Mouse (Mus musculus): Measurements from ENCODE around the gene Parp11. TPM values are rescaled to one million over a fixed set of nuclear protein-coding genes. Genes with fewer than 3 reads are reported as not detected.

The Parp11 gene
- polyA plus RNA-seq, 1 experiment from 2014 or later, result 8.2 TPM

DNA sequence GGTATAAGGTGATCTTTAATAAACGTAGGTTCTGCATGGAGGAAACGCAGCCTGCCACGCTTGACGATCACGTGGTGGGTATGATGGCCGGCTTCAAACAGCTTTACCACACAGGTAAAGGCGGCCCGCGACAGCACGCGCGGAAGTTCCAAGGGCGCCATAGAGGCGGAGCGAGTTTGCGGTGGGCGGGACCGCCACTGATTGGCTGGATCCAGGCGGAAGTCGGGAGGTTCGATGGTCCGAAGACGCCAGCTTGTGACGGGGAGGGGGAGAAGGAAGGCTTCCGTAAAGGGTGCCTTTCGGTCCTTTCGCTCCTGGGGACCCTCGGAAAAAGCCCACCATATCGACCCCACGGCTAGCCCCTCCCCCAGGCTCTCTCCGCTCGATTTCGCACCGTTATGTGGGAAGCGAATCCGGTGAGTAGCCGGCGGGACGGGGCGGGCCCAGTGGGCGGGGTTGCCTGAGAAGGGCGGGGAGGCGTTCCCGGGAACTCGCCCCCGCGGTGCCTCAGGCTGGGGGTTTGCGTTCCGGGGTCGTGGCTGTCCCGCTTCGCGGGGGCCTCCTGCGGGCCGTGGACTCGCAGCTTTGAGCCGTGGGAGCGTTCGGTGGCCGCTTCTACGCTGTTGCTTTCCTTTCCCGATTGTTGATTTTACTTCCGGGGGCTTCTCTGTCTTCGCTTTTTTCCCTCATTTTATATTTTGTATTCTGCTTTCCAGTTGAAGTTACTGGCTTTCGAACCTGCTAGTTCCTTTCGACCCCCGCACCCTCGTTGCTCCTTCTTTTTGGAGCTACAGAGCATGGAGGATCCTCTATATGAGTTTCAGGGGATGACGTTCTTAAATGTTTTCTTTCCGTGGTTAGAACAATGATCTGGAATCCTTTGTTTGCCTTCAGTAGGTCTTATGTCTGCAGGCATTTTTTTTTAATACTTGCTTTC is 7.0 kb downstream of the Parp11 start:
- Histone ChIP-seq H3K4me2 (peak overlapping the region; percentile 77), H3K36me3 (no peaks in the 10 kb centered on the region), H3K9me3 (replicated peaks) (no peaks in the 10 kb centered on the region), H3K27ac (peak overlapping the region; percentile 82), H3K4me1 (peaks cover 14% of the 10 kb centered on the region), H3K4me3 (peak overlapping the region; percentile 78), H3K27me3 (replicated peaks) (peaks cover 23% of the 10 kb centered on the region), H3K9ac (peak overlapping the region; percentile 80)
- under 1% methylated on average over 69 of the region's 70 CpGs for WGBS (ENCODE audit: insufficient replicate concordance)
- peak; percentile 98 for ATAC-seq

DNA sequence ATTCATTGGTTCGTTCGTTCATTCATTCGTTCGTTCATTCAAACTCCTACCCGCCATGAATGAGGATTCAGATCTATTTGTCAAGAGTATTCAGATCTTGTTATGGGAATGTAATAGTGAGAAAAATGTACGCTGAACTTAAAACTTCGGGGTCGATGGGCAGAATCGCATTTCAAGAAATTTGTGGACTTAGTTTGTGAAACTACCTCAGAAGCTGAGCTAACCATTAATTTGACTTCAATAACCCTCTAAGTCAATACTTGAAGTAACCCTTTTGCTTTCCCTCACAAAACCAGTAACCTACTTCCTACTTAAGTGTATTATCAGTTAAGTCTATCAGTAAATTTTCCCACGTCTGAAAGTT is 7.7 kb downstream of the Parp11 start:
- Histone ChIP-seq H3K27ac (no peak overlapping the region), H3K9ac (peak overlapping the region; percentile 80), H3K36me3 (no peaks in the 10 kb centered on the region), H3K4me3 (peak overlapping the region; percentile 78), H3K9me3 (replicated peaks) (no peaks in the 10 kb centered on the region), H3K4me1 (peaks cover 14% of the 10 kb centered on the region), H3K27me3 (replicated peaks) (peaks cover 17% of the 10 kb centered on the region), H3K4me2 (peak overlapping the region; percentile 77)
- 35% methylated on average over 10 of the region's 10 CpGs for WGBS (ENCODE audit: insufficient replicate concordance)
- no peak for ATAC-seq

DNA sequence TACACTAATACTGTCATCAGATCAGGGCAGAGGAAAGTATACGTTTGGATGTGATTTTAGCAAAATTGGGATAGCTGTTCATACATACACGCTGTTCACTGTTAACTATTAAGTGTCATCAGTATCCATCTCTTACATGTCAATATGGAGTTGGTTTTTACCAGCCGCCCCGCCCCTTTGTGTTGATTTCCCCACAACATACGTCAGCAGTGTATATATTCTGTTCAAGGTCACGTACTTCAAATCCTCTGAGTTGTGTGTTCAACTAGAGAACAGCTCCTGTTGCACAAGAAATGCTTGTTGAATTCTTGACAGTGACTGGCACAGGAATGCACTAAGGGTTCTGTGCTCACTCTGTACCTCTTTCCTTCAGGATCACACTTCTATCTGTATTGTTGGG is 8.2 kb downstream of the Parp11 start:
- no peak overlapping the region for H3K27ac ChIP-seq
- no peaks in the 10 kb centered on the region for H3K9me3 ChIP-seq (replicated peaks)
- peaks cover 14% of the 10 kb centered on the region for H3K27me3 ChIP-seq (replicated peaks)
- H3K4me3 ChIP-seq, result peak overlapping the region; percentile 78; the same call in 1 of the 2 replicates
- ATAC-seq, result no peak
- WGBS (ENCODE audit: insufficient replicate concordance), result 89% methylated on average over 6 of the region's 6 CpGs
- no peaks in the 10 kb centered on the region for H3K36me3 ChIP-seq
- H3K9ac ChIP-seq, result no peak overlapping the region
- peaks cover 14% of the 10 kb centered on the region for H3K4me1 ChIP-seq
- peak overlapping the region; percentile 77 for H3K4me2 ChIP-seq

DNA sequence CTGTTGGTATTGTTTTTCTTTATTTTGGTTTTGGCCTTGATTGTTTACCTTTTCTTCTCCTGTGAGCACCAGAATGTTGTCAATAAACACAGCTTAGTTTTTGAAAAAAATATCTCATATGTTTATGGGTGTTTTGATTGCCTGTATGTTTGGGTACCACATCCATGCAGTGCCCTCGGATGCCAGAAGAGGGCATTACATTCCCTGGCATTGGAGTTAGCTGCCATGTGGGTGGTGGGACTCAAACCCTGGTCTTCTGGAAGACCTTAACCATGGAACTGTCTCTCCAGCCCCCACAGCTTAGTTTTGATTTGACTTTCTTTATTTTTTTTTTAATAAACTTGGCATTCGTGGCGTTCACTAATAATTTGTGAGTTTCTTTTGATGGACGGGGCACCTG is 8.8 kb downstream of the Parp11 start:
- Histone ChIP-seq H3K9ac (no peak overlapping the region), H3K36me3 (no peaks in the 10 kb centered on the region), H3K27ac (no peak overlapping the region), H3K4me3 (no peak overlapping the region), H3K4me2 (no peak overlapping the region), H3K9me3 (replicated peaks) (no peaks in the 10 kb centered on the region), H3K4me1 (peaks cover 14% of the 10 kb centered on the region), H3K27me3 (replicated peaks) (peaks cover 7% of the 10 kb centered on the region)
- WGBS (ENCODE audit: insufficient replicate concordance), result 86% methylated on average over 4 of the region's 4 CpGs
- no peak for ATAC-seq

DNA sequence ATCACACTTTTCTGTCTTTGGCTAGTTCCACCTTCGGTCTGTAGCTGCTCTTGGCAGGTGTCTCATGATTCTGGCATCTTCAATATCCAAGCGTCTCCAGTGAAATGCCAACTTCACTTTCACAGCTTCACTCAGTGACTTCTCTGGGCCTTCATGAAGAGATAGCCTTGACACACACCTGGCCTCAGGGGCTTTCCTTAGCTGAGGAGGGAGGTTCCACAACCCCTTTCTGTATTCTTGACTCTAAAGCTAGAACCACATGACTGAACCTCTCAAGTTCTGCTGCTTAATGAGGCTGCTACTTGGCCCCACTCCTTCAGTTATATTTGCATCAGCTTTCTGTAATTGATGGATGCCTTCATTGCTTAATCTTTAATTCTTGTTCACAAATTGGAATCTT is 10.1 kb downstream of the Parp11 start:
- Histone ChIP-seq H3K27ac (no peak overlapping the region), H3K4me3 (no peak overlapping the region), H3K27me3 (replicated peaks) (no peaks in the 10 kb centered on the region), H3K36me3 (no peaks in the 10 kb centered on the region), H3K4me2 (no peak overlapping the region), H3K4me1 (peaks cover 14% of the 10 kb centered on the region), H3K9ac (no peak overlapping the region), H3K9me3 (replicated peaks) (no peaks in the 10 kb centered on the region)
- ATAC-seq, result no peak
- 91% methylated on average over 2 of the region's 2 CpGs for WGBS (ENCODE audit: insufficient replicate concordance)

DNA sequence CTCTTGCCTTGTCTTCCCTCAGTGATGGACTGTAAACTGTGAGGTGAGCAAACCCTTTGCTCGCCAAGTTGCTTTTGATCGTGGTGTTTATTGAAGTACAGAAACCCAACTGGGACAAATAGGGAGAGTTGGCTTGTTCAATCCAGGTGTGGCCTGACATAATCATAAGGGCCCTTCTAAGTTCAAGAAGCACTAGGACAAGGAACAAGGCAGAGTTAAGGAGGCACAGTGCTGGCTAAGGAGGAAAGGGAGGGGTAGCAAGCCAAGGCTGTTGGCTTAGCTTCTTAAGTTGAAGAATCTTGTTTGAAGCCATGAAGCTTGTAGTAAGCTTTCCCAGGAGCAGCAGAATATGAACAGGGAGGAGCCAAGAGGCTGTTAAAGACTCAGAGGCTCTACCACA is 13.1 kb downstream of the Parp11 start:
- 84% methylated on average over 2 of the region's 2 CpGs for WGBS (ENCODE audit: insufficient replicate concordance)
- H3K36me3 ChIP-seq, result no peaks in the 10 kb centered on the region
- no peak overlapping the region for H3K27ac ChIP-seq
- no peaks in the 10 kb centered on the region for H3K9me3 ChIP-seq (replicated peaks)
- no peak overlapping the region for H3K4me2 ChIP-seq
- H3K4me3 ChIP-seq, result no peak overlapping the region
- no peak for ATAC-seq
- peaks cover 2% of the 10 kb centered on the region for H3K4me1 ChIP-seq
- no peak overlapping the region for H3K9ac ChIP-seq
- H3K27me3 ChIP-seq (replicated peaks), result no peaks in the 10 kb centered on the region

DNA sequence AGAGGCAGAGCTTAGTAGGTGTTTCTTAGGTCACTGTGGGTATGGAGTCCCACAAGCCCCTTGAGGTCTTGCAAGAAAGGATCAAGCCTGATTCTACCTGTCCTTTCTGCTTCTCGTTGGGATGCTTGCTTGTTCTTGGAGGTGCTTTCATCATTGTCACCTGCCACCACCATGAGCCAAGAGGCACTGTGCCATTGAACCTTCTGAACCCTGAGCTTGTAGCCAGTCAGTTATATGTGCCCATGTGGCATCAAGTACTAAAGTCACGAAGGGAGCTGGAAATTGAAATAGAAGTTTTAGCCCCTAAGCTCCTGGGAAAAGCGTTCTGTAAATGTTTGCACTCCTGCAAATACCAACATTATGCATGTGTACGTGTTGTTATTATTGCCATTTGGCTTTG is 14.9 kb downstream of the Parp11 start:
- Histone ChIP-seq H3K9ac (no peak overlapping the region), H3K9me3 (replicated peaks) (no peaks in the 10 kb centered on the region), H3K27me3 (replicated peaks) (no peaks in the 10 kb centered on the region), H3K4me2 (no peak overlapping the region), H3K36me3 (no peaks in the 10 kb centered on the region), H3K27ac (no peak overlapping the region), H3K4me3 (no peak overlapping the region), H3K4me1 (no peaks in the 10 kb centered on the region)
- no peak for ATAC-seq
- WGBS (ENCODE audit: insufficient replicate concordance), result 74% methylated on average over 4 of the region's 4 CpGs

DNA sequence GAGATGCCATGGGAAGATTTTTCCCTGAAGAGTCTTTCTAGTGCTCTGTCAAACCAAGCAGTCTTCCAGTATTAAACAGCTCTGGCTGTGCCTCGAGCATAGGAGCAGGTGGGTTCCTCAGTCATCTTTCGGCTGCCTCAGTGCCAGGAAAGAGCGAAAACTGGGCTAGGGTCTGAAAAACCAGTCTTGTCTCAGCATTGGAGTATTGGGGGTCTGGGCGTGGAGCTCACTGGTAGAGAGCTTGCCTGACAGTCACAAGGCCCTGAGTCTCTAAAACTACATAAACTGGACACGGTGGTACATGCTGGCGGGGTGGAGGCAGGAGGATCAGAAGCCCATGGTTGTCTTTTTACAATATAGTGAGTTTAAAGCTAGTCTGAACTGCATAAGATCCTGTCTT is 15.6 kb downstream of the Parp11 start:
- H3K4me1 ChIP-seq, result no peaks in the 10 kb centered on the region
- no peak overlapping the region for H3K9ac ChIP-seq
- no peak for ATAC-seq
- no peak overlapping the region for H3K4me3 ChIP-seq
- WGBS (ENCODE audit: insufficient replicate concordance), result 82% methylated on average over 6 of the region's 6 CpGs
- no peak overlapping the region for H3K4me2 ChIP-seq
- no peaks in the 10 kb centered on the region for H3K9me3 ChIP-seq (replicated peaks)
- no peaks in the 10 kb centered on the region for H3K27me3 ChIP-seq (replicated peaks)
- H3K27ac ChIP-seq, result no peak overlapping the region
- H3K36me3 ChIP-seq, result no peaks in the 10 kb centered on the region

DNA sequence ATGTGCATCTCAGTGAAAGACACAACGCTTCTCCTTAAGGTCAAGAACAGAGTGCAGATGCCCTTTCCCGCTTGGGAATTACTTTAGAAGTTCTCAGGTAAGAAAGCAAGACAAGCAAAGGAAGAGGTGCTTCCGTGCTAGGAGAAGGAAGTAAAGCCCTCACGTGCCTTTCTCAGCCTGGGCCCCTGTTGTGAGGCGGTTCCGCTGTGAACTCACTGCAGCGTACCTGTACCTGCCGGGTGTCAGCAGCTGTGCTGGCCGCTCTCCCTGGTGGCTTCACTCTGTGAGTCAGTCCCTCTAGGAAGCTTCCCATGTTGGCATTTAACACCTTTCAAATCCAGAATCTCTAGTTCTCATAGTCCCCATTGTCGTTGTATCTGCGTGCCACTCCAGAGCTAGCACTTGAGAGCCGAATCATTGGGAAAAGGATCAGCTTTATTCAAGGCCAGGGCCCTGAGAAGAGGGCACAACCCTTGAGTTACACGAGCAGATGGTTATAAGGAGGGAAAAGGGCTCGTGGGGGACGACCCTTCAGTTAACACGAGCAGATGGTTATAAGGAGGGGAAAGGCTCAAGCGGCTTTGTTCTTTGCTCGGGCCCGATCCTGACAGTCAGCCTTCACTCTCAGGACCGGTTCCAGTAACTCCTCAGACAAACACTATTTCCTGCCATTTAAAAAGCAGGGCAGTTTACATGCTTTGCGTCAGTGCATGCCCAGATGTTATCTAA is 16.8 kb downstream of the Parp11 start:
- H3K4me2 ChIP-seq, result no peak overlapping the region
- no peak for ATAC-seq
- H3K27ac ChIP-seq, result no peak overlapping the region
- no peaks in the 10 kb centered on the region for H3K36me3 ChIP-seq
- 66% methylated on average over 21 of the region's 21 CpGs for WGBS (ENCODE audit: insufficient replicate concordance)
- no peak overlapping the region for H3K9ac ChIP-seq
- no peaks in the 10 kb centered on the region for H3K4me1 ChIP-seq
- H3K27me3 ChIP-seq (replicated peaks), result no peaks in the 10 kb centered on the region
- no peaks in the 10 kb centered on the region for H3K9me3 ChIP-seq (replicated peaks)
- no peak overlapping the region for H3K4me3 ChIP-seq

DNA sequence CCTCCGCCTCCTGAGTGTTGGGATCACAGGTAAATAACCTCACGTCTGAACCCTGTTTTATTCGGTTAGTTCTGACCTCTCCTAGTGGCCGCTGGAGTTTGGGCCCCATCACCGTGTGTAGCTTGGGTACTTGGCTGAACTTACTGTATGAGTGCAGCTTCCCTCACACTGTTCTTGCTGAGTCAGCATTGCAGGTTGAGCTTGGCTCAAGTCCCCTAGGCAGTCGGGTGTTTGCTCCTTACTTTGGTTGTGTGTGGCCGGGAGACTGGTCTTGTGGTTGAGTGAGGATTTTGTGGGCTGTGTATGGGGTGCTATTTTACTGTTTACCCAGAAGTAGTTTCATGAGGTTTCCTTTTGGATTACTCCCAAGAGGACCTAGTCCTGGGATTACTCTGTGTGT is 17.9 kb downstream of the Parp11 start:
- Histone ChIP-seq H3K4me3 (no peak overlapping the region), H3K27me3 (replicated peaks) (no peaks in the 10 kb centered on the region), H3K4me2 (no peak overlapping the region), H3K9ac (no peak overlapping the region), H3K27ac (no peak overlapping the region), H3K9me3 (replicated peaks) (no peaks in the 10 kb centered on the region), H3K36me3 (0 out of 2 replicates have a peak, but pooled peaks cover 5% of the 10 kb centered on the region), H3K4me1 (no peaks in the 10 kb centered on the region)
- 68% methylated on average over 7 of the region's 7 CpGs for WGBS (ENCODE audit: insufficient replicate concordance)
- ATAC-seq, result no peak

DNA sequence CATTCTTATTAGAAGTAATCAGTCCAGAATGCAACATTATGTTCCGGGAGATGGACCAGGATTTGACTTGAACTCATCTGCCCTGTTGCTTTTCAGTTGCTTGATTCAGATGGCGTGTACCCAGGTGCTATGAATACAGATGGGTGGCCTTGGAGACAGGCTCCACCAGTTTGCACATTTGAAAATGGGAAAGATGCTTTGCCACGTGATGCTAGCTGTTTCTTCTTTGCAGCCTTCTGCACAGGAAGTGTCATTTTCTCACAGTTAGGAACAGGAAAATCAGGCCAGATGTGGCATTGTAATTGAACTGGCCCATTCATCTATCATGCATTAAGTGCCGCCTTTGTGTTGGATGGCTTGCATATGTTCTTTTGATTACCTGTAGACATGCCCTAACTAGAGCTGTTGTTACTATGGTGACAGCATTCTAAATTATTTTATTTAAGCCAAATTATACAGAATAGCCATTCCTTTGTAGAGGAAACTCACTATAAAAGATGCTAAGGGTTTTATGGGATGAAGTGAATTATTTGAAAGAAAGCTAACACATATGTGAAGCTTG is 20.2 kb downstream of the Parp11 start:
- no peak overlapping the region for H3K4me3 ChIP-seq
- peaks cover 7% of the 10 kb centered on the region; the same call in 1 of the 2 replicates for H3K4me1 ChIP-seq
- ATAC-seq, result no peak
- no peaks in the 10 kb centered on the region for H3K27me3 ChIP-seq (replicated peaks)
- H3K36me3 ChIP-seq, result 0 out of 2 replicates have a peak, but pooled peaks cover 9% of the 10 kb centered on the region
- no peak overlapping the region for H3K4me2 ChIP-seq
- WGBS (ENCODE audit: insufficient replicate concordance), result 65% methylated on average over 4 of the region's 4 CpGs
- H3K9ac ChIP-seq, result no peak overlapping the region
- no peaks in the 10 kb centered on the region for H3K9me3 ChIP-seq (replicated peaks)
- H3K27ac ChIP-seq, result no peak overlapping the region

DNA sequence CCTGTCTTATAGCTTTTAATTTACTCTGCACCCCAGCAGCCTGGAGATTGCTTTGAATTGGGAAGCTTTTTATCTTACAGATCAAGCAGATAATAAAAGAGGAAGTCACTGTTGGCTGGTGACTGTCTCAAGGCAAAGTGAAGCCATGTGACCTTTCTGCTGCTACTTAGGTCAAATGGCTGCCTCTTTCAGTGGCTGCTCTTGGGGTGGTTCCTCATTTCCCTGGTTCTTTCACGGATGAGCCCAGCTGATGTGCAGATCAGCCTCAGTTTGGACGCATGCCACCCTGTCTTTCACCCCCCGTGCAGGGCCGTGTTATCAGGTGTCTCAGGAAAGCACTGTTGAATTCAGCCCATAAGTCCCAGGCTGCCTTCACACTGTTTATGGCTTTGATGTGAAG is 25.4 kb downstream of the Parp11 start:
- Histone ChIP-seq H3K27me3 (replicated peaks) (no peaks in the 10 kb centered on the region), H3K4me3 (no peak overlapping the region), H3K4me2 (no peak overlapping the region), H3K9ac (no peak overlapping the region), H3K4me1 (peaks cover 12% of the 10 kb centered on the region; the same call in 1 of the 2 replicates), H3K27ac (no peak overlapping the region), H3K9me3 (replicated peaks) (no peaks in the 10 kb centered on the region), H3K36me3 (peaks cover 17% of the 10 kb centered on the region; the same call in 1 of the 2 replicates)
- no peak for ATAC-seq
- WGBS (ENCODE audit: insufficient replicate concordance), result 14% methylated on average over 4 of the region's 4 CpGs

Data from liver, embryonic 12.5 days (tissue).